Mouse (Mus musculus) cerebellum, adult 2 months (tissue): Measurements from ENCODE around the gene Cdh1.

ENCODE experiments used
- CTCF ChIP-seq: fragments of 200-500 bp; IDR thresholded peaks from 2 replicates; pipeline ENCODE4 v1.5.1; 2011; ENCODE audit warnings: low read depth, mild to moderate bottlenecking, control low read depth, low read length, moderate library complexity, borderline replicate concordance; ENCODE audit not compliant: insufficient read depth
- POLR2A ChIP-seq: fragments of 200-500 bp; IDR thresholded peaks from 2 replicates; pipeline ENCODE4 v1.6.1; 2011; ENCODE audit warnings: low read length, control low read depth, borderline replicate concordance; ENCODE audit not compliant: insufficient read depth

- TF ChIP-seq POLR2A (no peak), CTCF (no peak)
Measured at GRCm38 (mm10) chr8:106563691-106564182, 39.4 kb upstream of the Cdh1 start.
